Mouse (Mus musculus): ENCODE data around the gene Kctd2.
"Not testable (repeated sequence)": the region's sequence is repeated elsewhere in the genome, so short reads cannot be mapped to it uniquely, and the experiment has no call there.

Gene Kctd2

DNA sequence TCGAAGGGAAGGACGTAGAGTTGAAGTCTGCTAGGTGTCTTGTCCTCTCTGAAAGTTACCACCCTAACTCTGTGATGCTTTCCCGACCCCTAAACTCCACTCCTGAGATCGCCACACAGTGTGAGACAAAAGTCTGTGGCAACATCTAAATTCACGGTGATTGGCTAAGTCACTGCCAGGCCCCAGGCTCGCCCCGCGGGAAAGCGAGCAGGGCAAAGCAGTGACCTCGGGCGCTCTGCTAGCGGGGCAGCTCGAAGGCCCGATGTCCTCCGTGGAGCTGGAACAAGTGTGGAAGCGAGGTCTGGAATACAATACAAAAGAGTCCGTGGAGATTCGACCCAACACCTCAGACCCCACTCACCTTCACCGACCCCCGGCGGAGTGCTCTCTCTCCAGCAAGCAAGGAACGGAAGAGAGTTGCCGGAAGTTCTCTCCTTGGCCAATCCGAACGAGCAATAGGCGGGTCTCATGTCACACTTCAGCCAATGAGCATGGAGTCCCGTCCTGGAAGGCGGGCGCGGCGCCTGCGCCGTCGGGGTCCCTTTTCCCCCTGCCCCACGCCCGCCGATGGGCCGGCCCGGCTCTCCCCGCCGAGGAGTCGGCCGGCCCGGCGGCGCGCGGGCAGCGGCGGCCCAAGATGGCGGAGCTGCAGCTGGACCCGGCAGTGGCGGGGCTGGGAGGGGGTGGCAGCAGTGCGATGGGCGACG lies at the start of gene Kctd2, which contains the start of gene Atp5h:
Gene Kctd2 (plus strand): TSS at position 598 of the 707 bp plus-strand sequence.
Gene Atp5h (minus strand): TSS at position 432 of the 707 bp plus-strand sequence.
- peak; percentile 91 for ATAC-seq (ENCODE audit: low TSS enrichment)

- ATAC-seq (ENCODE audit: low TSS enrichment), result no peak
These were observed 49.6 kb upstream of the Kctd2 start for GRCm38 (mm10) chr11:115370368-115370767.

GRCm38 (mm10) chr11:115371354-115371753 lies 48.6 kb upstream of the Kctd2 start:
- no peak for ATAC-seq (ENCODE audit: low TSS enrichment)

- ATAC-seq (ENCODE audit: low TSS enrichment), result no peak
These were observed 47.9 kb upstream of the Kctd2 start for GRCm38 (mm10) chr11:115372015-115372414.

- no peak for ATAC-seq (ENCODE audit: low TSS enrichment)
These were observed 47.2 kb upstream of the Kctd2 start for GRCm38 (mm10) chr11:115372737-115373136.

- ATAC-seq (ENCODE audit: low TSS enrichment), result peak; percentile 72
These were observed 45.9 kb upstream of the Kctd2 start for GRCm38 (mm10) chr11:115373805-115374694.

- ATAC-seq (ENCODE audit: low TSS enrichment), result peak; percentile 66; the same call in 1 of the 2 replicates
These were observed 45.1 kb upstream of the Kctd2 start for GRCm38 (mm10) chr11:115374695-115375425.

- ATAC-seq (ENCODE audit: low TSS enrichment), result no peak
These were observed 43.2 kb upstream of the Kctd2 start for GRCm38 (mm10) chr11:115376722-115377121.

- no peak for ATAC-seq (ENCODE audit: low TSS enrichment)
These were observed 42.7 kb upstream of the Kctd2 start for GRCm38 (mm10) chr11:115377254-115377653.

- ATAC-seq (ENCODE audit: low TSS enrichment), result no peak
These were observed 42.1 kb upstream of the Kctd2 start for GRCm38 (mm10) chr11:115377854-115378253.

DNA sequence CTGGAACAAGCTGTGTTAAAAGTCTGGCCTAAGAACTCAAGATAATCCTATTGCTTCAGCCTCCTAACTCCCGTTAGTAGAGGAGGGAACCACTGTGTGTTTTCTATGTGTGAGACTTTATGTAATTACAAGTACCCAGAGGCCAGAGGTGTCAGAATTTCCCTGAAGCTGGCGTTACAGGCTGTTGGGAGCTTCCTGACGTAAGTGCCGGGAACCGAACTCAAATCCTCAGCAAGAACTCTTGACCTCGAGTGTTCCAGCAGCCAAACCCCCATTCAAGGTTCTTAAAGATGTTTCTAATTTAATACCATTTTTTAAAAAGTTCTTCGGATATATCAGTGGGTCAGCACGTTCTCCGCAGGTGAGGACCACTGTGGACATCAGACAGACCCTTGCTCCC lies 38.7 kb upstream of the Kctd2 start:
- ATAC-seq (ENCODE audit: low TSS enrichment), result no peak

DNA sequence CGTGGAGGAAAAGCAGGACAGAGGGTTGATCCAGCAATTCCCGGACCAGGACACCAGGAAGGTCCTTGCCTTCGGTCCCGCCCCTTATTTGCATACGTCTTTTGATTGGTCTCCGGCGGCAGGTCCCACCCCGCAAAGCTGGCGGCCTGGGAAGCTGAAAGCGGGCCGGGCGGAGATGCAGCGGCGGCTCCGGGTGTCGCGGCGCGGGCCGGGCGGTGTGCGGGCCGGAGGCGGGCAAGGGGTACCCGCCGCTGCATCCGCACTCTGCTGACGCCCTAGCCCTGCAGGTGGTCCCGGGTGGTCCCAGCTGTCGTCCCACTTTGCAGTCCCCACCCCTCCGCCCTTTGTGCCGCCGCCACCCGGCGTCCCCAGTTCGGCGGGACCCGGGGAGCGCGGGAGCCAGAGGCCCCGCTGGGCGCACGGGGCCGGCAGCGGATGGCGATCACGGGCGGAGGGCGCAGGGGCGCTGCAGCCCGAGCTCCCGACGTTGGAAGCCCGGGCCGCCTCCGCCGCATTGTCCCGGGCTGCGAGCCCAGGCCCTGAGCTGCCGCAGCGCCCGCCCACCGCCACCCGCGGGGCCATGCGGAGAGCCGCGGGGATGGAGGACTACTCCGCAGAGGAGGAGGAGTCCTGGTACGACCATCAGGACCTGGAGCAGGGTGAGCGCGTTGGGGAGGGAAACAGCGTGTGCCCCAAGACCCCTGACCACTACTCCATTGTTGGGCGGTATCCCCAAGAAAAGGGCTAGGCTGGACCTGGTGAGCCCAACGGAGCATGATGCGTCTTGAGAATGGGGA lies 38.0 kb upstream of the Kctd2 start, which contains the start of gene Cdr2l:
Gene Cdr2l (plus strand): TSS at position 174 of the 797 bp plus-strand sequence.
- peak; percentile 86 for ATAC-seq (ENCODE audit: low TSS enrichment)

- ATAC-seq (ENCODE audit: low TSS enrichment), result no peak
These were observed 37.0 kb upstream of the Kctd2 start for GRCm38 (mm10) chr11:115382891-115383290.

GRCm38 (mm10) chr11:115383701-115384474 lies 36.0 kb upstream of the Kctd2 start:
- ATAC-seq (ENCODE audit: low TSS enrichment), result no peak

- no peak for ATAC-seq (ENCODE audit: low TSS enrichment)
These were observed 35.3 kb upstream of the Kctd2 start for GRCm38 (mm10) chr11:115384587-115384986.

DNA sequence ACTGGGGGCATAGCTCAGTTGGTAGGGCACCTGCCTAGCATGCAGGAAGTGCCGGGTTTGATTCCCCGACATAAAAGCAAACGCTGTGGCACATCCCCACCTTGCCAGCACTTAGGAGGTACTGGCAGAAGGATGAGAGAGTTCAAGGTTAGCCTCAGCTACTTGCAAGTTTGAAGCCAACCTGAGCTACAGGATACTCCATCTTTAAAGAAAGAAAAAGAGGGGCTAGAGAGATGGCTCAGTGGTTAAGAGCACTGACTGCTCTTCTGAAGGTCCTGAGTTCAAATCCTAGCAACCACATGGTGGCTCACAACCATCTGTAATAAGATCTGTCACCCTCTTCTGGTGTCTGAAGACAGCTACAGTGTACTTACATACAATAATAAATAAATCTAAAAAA lies 33.1 kb upstream of the Kctd2 start:
- ATAC-seq (ENCODE audit: low TSS enrichment), result not testable (repeated sequence)

DNA sequence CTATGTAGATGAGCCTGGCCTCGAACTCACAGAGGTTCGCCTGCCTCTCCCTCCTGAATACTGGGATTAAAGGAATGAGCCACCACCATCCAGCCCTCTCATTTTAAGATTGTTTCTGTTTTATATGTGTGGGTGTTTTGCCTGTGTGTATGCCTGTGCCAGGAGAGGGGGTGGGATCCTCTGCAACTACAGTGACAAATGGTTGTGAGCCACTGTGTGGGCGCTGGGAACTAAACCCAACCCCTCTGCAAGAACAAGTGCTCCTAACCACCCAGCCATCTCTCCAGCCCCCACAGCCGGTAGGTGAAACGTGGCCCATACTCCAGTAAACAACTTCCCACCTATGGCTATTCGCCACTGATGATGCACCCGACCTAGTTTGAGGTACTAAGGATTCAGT lies 28.6 kb upstream of the Kctd2 start:
- no peak for ATAC-seq (ENCODE audit: low TSS enrichment)

DNA sequence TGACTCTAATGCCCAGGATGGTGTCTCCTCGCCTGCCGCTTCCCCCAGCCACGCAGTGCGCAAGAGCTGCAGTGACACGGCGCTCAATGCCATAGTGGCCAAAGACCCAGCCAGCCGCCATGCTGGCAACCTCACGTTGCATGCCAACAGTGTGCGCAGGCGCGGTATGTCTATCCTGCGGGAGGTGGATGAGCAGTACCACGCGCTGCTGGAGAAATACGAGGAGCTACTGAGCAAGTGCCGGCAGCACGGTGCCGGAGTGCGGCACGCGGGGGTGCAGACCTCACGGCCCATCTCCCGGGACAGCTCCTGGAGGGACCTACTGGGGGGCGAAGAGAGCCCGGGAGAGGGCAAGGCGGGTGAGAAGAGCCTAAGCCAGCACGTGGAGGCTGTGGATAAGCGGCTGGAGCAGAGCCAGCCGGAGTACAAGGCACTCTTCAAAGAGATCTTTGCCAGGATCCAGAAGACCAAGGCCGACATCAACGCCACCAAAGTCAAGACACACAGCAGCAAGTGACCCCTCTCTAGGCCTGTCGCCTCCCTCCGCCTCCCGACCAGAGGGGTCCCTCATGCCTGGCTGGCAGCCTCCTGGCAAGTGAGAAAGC lies 26.1 kb upstream of the Kctd2 start:
- no peak for ATAC-seq (ENCODE audit: low TSS enrichment)

DNA sequence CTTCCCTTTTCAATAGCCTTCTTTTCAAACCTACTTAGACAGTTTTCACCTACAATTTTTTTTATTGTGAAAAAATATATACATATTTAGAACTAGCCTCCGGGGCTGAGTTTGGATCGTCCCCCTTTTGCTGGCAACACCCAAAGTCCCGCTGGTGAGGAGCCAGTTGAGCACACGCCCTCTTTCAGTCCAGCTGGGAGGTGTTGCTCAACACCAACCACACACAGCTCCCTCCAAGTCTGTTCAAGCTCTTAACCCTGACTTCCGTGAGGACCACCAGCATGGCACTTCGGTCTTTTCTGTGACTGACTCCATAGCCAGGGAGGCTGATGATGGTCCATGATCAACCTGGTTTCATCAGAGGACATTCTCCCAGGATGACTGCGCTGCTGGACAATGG lies 21.8 kb upstream of the Kctd2 start:
- no peak for ATAC-seq (ENCODE audit: low TSS enrichment)

DNA sequence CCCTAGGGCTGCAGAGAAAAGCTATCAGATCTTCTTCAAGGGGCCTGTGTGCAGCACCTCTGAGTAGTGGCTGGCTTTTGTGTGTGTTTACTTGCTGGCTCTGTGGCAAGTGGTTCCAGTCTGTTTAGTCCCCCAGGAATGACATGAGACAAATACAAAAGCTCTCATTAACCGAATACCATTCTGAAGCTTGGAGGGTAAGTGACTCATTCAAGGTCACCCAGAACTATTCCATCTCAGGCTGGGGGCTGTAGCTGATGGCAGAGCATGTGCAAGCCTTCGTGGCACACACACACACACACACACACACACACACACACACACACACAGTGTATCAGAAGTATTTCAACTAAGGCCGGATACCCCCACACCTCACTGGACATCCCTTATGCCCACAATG lies 19.8 kb upstream of the Kctd2 start:
- no peak for ATAC-seq (ENCODE audit: low TSS enrichment)

Data from frontal cortex, adult (tissue).